Mouse (Mus musculus) hindbrain, embryonic 10.5 days (tissue): ENCODE measurements around the gene Olfr1410. TPM values are rescaled to one million over a fixed set of nuclear protein-coding genes. Genes with fewer than 3 reads are reported as not detected.

Experiments
- DNase-seq: peaks from one replicate; pipeline ENCODE4 v3.0.0-alpha.2; 2017; ENCODE audit warnings: low spot score
- H3K27ac ChIP-seq: fragments of 300-500 bp; sonication (generic); 2 replicates; pipeline ENCODE4 v1.5.1; 2016; ENCODE audit warnings: mild to moderate bottlenecking, moderate library complexity
- H3K27me3 ChIP-seq: fragments of 300-500 bp; sonication (generic); 2 replicates; pipeline ENCODE4 v1.6.1; 2016; ENCODE audit warnings: mild to moderate bottlenecking; ENCODE audit not compliant: poor library complexity, insufficient read depth, severe bottlenecking
- H3K36me3 ChIP-seq: fragments of 300-500 bp; sonication (generic); 2 replicates; pipeline ENCODE4 v1.6.1; 2016; ENCODE audit warnings: mild to moderate bottlenecking, moderate library complexity
- H3K4me1 ChIP-seq: fragments of 300-500 bp; sonication (generic); replicated peaks from 2 replicates; pipeline ENCODE4 v1.6.1; 2016; ENCODE audit warnings: mild to moderate bottlenecking
- H3K4me3 ChIP-seq: fragments of 300-500 bp; sonication (generic); 2 replicates; pipeline ENCODE4 v1.5.1; 2016; ENCODE audit warnings: mild to moderate bottlenecking, moderate library complexity
- H3K9me3 ChIP-seq: fragments of 300-500 bp; sonication (generic); 2 replicates; pipeline ENCODE4 v1.6.1; 2016; ENCODE audit warnings: mild to moderate bottlenecking, moderate library complexity
- WGBS: fragments of 180-500 bp; shearing (Covaris S2); methylation state at CpG from one replicate; pipeline ENCODE4 v1.1.7; 2016; 5-methylcytosine and 5-hydroxymethylcytosine counted together
- polyA plus RNA-seq: library from polyadenylated mRNA; unstranded; fragments of >200 nt; fragmentation: Nextera tagmentation; extraction: Ambion mirVana; gene quantifications from 2 replicates; pipeline ENCODE4 v1.2.1, GENCODE M21; 2016

Olfr1410 gene
- polyA plus RNA-seq, result not detected in 2 replicates

DNA sequence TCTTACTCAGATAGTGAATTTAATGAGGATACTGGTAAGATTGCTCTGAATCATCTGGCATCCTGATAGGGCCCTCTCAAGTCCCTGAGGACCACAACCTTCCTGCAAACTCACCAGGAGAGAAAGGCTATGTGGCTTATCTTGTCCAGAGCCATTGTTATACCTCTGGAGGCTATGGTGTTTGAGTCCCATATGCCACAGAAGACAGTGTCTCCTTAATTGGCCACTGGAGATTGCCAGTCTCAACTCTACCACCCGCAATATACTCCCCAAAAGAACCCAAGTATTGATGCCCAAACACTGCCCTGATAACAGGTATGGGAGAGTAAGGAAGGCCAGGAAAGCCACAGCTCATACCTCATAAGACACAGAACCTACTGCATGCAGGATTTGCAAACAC is at the start of gene Olfr1410:
TSS of gene Olfr1410 (plus strand) at position 301 of the 400 bp plus-strand sequence.
- 86% methylated on average over 1 of the region's 1 CpGs for WGBS
- H3K9me3 ChIP-seq, result no peaks in the 10 kb centered on the region
- H3K27me3 ChIP-seq, result no peaks in the 10 kb centered on the region
- H3K27ac ChIP-seq, result no peak within 1 kb of the TSS
- H3K4me3 ChIP-seq, result no peak within 1 kb of the TSS
- no peaks in the 10 kb centered on the region for H3K4me1 ChIP-seq
- DNase-seq, result no peak
- H3K36me3 ChIP-seq, result no peaks in the 10 kb centered on the region

DNA sequence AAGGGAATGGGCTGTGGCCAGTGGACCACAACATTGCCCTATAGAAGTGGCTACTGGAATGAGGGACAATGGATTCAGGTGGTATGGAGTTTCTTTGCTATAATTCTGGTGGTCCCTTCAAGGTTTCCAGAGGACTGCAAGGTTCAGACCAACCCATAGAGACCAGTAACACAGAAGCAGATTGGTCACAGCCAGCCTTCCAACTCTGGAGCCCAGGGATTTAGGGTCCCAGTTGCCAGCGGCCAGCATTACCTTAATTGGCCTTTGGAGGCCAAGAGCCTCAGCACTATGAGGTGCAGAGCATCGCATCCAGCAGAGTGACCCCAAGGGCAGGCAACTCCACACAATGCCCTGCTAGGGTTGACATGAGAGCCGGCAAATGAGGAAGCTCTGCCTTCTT is 34.6 kb upstream of the Olfr1410 start, which contains the start of gene Olfr1413:
TSS of gene Olfr1413 (plus strand) at position 301 of the 400 bp plus-strand sequence.
- no peak for DNase-seq
- no peak within 1 kb of the TSS for H3K4me3 ChIP-seq
- no peaks in the 10 kb centered on the region for H3K27me3 ChIP-seq
- 93% methylated on average over 3 of the region's 3 CpGs for WGBS
- no peaks in the 10 kb centered on the region for H3K36me3 ChIP-seq
- H3K9me3 ChIP-seq, result no peaks in the 10 kb centered on the region
- H3K27ac ChIP-seq, result no peak within 1 kb of the TSS
- no peaks in the 10 kb centered on the region for H3K4me1 ChIP-seq

DNA sequence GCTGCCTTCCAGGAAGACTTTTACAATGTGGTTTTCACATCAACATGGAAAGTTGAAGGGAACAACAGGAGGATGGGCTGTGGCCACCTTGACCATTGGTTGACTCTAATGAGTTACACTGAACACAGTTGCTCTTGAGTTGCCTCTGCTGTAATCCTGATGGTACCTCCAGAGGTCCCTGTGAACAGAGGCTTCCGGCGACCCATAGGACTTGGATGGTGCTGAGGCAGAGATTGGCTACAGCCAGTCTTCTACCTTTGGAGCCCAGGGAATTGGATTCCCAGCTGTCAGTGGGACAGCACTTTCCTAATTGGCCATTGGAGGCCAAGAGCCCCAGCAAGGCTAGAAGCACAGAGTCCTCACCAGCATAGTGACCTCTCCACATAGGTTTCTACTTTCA is 20.1 kb upstream of the Olfr1410 start, which contains the start of gene Olfr1412:
TSS of gene Olfr1412 (plus strand) at position 301 of the 400 bp plus-strand sequence.
- H3K9me3 ChIP-seq, result no peaks in the 10 kb centered on the region
- H3K27me3 ChIP-seq, result no peaks in the 10 kb centered on the region
- H3K4me3 ChIP-seq, result no peak within 1 kb of the TSS
- no peak for DNase-seq
- 83% methylated on average over 2 of the region's 2 CpGs for WGBS
- H3K36me3 ChIP-seq, result no peaks in the 10 kb centered on the region
- H3K27ac ChIP-seq, result no peak within 1 kb of the TSS
- no peaks in the 10 kb centered on the region for H3K4me1 ChIP-seq

DNA sequence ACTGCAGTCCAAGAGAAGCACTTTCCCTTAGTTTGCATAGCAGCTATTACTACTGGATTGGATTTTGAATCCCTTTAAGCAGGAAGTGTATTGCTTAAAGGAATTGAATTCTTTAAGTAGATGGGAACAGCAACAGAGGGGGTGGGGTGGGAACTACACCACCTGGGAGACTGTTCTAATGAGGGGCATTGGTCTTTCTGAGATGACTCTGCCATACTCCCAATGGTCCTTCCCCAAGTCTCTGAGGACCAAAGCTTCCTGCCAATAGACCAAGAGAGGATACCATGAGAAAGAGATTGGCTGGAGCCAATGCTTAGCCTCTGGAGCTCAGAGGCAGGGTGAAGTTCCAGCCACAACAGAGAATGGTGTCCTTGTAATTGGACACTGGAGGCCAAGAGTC is 11.5 kb upstream of the Olfr1410 start, which contains the start of gene Olfr1411:
TSS of gene Olfr1411 (plus strand) at position 301 of the 400 bp plus-strand sequence.
- Histone ChIP-seq H3K4me1 (no peaks in the 10 kb centered on the region), H3K9me3 (no peaks in the 10 kb centered on the region), H3K27ac (no peak within 1 kb of the TSS)

DNA sequence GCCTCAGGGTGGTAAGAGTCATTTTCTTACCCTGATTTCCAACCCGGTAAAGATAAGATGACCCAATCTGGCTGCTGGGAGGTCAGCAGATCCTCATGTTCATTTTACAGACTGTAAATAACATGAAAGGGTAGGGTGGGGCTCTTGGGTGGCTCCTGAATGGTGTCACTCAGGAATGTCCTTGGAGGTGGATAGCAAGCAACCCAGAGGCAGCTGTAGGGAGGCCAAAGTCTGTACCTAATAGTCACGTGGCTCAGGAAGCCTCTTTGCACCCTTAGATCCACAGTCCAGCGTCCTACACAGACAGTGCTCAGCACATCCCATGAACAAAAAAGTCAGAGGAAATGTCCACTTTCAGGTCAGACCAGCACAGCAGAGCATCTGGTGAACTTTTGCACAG is 9.6 kb upstream of the Olfr1410 start:
- Histone ChIP-seq H3K36me3 (no peaks in the 10 kb centered on the region), H3K4me3 (no peak overlapping the region), H3K9me3 (no peaks in the 10 kb centered on the region), H3K27ac (no peak overlapping the region), H3K4me1 (no peaks in the 10 kb centered on the region), H3K27me3 (no peaks in the 10 kb centered on the region)
- no peak for DNase-seq
- 86% methylated on average over 3 of the region's 3 CpGs for WGBS

More for the DNA sequence above, 11.5 kb upstream of the Olfr1410 start, which contains the start of gene Olfr1411:
- Histone ChIP-seq H3K27me3 (no peaks in the 10 kb centered on the region), H3K4me3 (no peak within 1 kb of the TSS), H3K36me3 (no peaks in the 10 kb centered on the region)
- no peak for DNase-seq

DNA sequence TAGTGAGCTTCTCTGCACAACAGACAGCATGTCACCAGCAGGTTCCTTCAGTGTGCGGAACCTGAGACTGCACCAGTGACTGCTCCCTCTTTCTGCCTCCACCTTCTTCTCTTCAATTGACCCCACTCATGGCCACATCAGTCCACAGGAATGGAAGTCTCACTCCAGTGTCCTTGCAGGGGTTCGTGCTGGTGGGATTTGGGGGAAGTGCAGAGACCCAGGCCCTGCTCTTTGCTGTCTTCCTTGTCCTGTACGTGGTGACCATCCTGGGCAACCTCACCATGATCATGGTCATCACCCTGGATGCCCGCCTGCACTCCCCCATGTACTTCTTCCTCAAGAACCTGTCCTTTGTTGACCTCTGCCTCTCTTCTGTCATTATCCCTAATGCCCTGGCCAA is 2.1 kb downstream of the Olfr1410 start:
- Histone ChIP-seq H3K4me3 (no peak overlapping the region), H3K36me3 (no peaks in the 10 kb centered on the region), H3K27me3 (peaks cover 10% of the 10 kb centered on the region; the same call in 1 of the 2 replicates), H3K4me1 (no peaks in the 10 kb centered on the region), H3K9me3 (no peaks in the 10 kb centered on the region), H3K27ac (no peak overlapping the region)
- 74% methylated on average over 4 of the region's 4 CpGs for WGBS
- no peak for DNase-seq

DNA sequence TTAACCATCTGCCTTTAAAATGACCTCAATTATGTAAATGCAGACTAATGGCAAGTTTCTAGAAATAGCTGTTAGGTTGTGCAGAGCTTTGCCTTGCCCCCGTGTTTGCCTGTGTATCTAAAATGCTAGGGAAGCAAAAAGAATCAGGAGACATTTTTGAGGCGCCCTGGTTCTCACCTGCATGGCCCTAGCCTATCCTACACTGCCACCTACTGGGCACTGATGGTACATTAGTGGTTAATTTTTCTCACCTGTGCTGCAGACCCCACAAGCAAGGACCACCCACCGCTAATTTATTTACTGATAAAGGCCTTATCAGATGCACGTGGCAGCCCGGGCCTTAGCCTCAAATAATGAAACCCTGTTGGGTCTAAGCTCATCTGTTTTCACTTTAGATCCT is 5.4 kb downstream of the Olfr1410 start:
- WGBS, result 10% methylated on average over 5 of the region's 5 CpGs
- H3K9me3 ChIP-seq, result no peaks in the 10 kb centered on the region
- H3K4me1 ChIP-seq, result no peaks in the 10 kb centered on the region
- H3K27ac ChIP-seq, result no peak overlapping the region
- H3K36me3 ChIP-seq, result no peaks in the 10 kb centered on the region
- no peak overlapping the region for H3K4me3 ChIP-seq
- H3K27me3 ChIP-seq, result peaks cover 10% of the 10 kb centered on the region; the same call in 1 of the 2 replicates
- DNase-seq, result peak; percentile 47

DNA sequence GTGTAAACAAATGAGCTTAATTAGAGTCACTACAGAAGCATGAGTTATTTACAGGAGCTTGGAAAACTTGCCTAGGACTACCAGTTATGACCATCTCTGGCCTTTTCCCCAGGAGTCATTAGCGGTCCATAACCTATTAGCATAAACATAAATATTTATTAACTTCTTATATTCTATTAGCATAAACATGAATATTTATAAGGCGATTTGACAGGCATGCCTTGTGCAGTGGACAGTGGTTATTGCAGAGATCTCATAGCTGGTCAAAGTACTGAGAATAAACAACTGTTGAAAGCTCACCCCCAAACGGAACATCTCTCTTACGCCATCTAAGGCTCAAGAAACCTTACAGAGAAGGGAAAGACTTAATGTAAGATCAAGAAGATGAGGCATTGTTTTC is 7.6 kb downstream of the Olfr1410 start:
- DNase-seq, result no peak
- no peaks in the 10 kb centered on the region for H3K36me3 ChIP-seq

DNA sequence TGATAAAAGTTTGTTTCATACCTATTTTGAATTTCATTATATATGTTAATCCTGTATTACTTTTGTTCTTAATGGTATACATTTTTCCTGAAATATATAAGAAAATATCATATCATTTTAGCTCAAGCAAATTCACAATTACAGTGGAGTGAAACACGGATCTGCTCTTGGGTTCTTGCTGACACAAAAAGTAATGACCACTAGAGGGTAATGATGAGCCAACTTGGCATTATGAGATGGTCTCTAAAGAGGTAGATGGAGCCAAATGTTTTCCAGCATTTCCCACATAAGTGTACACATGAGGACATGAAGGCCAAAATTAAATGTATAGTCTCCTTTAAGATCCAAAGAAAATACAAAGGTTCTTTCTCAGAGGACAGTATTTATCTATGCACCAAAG is 8.9 kb downstream of the Olfr1410 start:
- WGBS, result 7% methylated on average over 1 of the region's 1 CpGs
- no peaks in the 10 kb centered on the region for H3K36me3 ChIP-seq
- H3K4me1 ChIP-seq, result no peaks in the 10 kb centered on the region
- DNase-seq, result no peak
- peaks cover 10% of the 10 kb centered on the region; the same call in 1 of the 2 replicates for H3K27me3 ChIP-seq
- H3K4me3 ChIP-seq, result no peak overlapping the region
- no peak overlapping the region for H3K27ac ChIP-seq
- H3K9me3 ChIP-seq, result no peaks in the 10 kb centered on the region

More for the DNA sequence above, 7.6 kb downstream of the Olfr1410 start:
- Histone ChIP-seq H3K4me1 (no peaks in the 10 kb centered on the region), H3K27ac (no peak overlapping the region), H3K9me3 (no peaks in the 10 kb centered on the region), H3K4me3 (no peak overlapping the region), H3K27me3 (peaks cover 10% of the 10 kb centered on the region; the same call in 1 of the 2 replicates)
- 52% methylated on average over 4 of the region's 4 CpGs for WGBS

DNA sequence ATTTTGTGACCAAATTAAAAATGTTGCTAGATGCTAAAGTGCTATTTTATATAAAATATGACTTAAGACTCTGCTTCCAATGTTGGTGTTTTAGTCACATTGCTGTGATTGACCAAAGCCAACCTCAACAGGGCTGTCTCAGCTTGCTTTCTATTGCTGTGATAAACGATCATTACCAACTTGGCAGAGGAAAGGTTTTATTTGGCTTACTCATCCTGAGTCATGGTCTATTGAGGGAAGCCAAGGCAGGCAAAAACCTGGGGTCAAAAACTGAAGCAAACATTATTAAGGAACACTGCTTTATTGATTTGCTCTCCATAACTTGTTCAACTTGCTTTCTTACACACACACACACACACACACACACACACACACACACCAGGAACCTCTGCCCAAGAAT is 10.5 kb downstream of the Olfr1410 start:
- WGBS, result 84% methylated on average over 1 of the region's 1 CpGs
- Histone ChIP-seq H3K36me3 (no peaks in the 10 kb centered on the region), H3K27me3 (peaks cover 10% of the 10 kb centered on the region; the same call in 1 of the 2 replicates), H3K27ac (no peak overlapping the region), H3K9me3 (no peaks in the 10 kb centered on the region), H3K4me3 (no peak overlapping the region), H3K4me1 (no peaks in the 10 kb centered on the region)
- no peak for DNase-seq

DNA sequence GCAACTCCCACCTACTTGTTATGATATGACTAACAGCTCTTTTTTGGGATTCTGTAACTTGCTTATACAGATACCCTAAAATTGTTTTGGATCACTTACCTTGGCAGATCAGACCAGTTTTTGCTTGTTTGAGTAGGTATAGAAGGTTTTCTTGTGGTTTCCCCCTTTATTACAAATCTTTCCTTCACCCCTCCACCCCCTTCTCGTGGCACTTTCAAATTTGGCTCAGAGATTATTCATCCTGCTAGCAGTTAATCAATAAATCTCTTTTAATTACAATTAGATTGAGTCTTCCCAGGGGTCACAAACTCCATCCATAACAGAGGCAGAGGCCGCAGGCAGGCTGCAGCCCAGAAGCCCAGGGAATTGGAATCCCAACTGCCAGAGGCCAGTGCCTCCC is 11.9 kb downstream of the Olfr1410 start, which contains the start of gene Olfr12:
TSS of gene Olfr12 (plus strand) at position 301 of the 400 bp plus-strand sequence.
- Histone ChIP-seq H3K36me3 (no peaks in the 10 kb centered on the region), H3K4me1 (no peaks in the 10 kb centered on the region), H3K9me3 (no peaks in the 10 kb centered on the region), H3K27me3 (peaks cover under 1% of the 10 kb centered on the region; the same call in 1 of the 2 replicates), H3K27ac (no peak within 1 kb of the TSS), H3K4me3 (no peak within 1 kb of the TSS)
- DNase-seq, result no peak
- WGBS, result 65% methylated on average over 2 of the region's 2 CpGs

DNA sequence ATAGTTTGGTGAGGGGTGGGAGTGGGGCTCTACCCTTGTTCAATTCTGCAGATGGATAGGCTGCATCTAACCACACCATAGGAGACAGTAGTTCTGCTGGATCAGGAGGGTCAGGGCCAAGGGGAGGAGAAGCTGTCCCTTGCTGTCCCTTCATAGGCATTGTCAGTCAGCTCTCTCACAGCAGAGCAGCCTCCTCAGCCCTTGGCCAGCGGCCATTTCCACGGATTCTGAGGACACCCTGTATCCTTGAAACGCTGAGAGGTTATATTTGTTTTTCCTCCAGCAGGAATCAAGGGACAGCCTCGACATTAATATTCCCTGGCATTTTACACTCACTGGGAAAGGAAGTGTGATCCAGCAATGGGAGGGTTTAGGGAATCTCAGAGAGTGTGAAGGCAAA is 12.8 kb downstream of the Olfr1410 start:
- WGBS, result 75% methylated on average over 4 of the region's 4 CpGs
- Histone ChIP-seq H3K27me3 (no peaks in the 10 kb centered on the region; the same call in 1 of the 2 replicates), H3K36me3 (no peaks in the 10 kb centered on the region), H3K9me3 (no peaks in the 10 kb centered on the region), H3K4me3 (no peak overlapping the region), H3K4me1 (no peaks in the 10 kb centered on the region), H3K27ac (no peak overlapping the region)
- DNase-seq, result no peak

DNA sequence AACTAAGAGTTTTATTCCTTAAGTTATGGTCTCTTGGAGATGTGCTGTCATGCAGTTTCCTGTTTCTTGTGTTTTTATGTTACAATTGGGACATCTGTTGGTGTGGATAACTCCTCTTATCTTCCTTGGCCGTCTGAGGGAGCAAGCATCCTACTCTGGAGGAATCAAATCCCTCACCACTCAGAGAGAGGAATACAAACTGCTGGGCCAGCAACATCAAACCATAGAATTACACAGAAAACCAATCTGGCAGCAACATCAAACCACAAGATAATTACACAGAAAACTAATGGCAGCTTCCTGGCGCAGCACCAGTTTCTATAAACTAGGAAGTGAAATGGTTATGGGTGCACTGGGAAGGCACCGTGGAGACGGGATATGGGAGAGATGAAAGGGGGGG is 22.6 kb downstream of the Olfr1410 start:
- 81% methylated on average over 4 of the region's 4 CpGs for WGBS
- no peak for DNase-seq
- H3K9me3 ChIP-seq, result no peaks in the 10 kb centered on the region
- no peaks in the 10 kb centered on the region for H3K36me3 ChIP-seq
- no peak overlapping the region for H3K4me3 ChIP-seq
- no peak overlapping the region for H3K27ac ChIP-seq
- no peaks in the 10 kb centered on the region for H3K4me1 ChIP-seq
- no peaks in the 10 kb centered on the region for H3K27me3 ChIP-seq

DNA sequence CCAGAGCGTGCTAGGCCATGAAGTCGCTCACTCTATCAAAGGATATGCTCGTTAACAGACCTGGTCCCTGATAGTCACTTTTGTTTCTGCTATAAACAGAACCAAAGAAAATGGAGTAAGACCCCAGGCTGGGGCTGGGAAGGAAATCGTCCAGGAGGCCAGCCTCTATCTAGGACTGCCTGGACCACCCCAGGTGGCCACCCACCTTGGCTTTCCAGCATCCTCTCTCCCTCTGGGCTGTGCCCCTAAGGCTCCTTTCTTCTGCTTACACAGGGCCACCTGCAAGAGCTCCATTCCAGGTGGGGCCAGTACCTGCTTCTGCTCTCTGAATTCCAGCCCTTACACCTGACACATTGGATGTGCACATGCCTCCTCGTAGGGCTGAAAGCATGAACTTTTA is 26.6 kb downstream of the Olfr1410 start:
- DNase-seq, result no peak
- H3K27me3 ChIP-seq, result no peaks in the 10 kb centered on the region
- H3K4me1 ChIP-seq, result peaks cover 10% of the 10 kb centered on the region
- 83% methylated on average over 5 of the region's 5 CpGs for WGBS
- H3K9me3 ChIP-seq, result no peaks in the 10 kb centered on the region
- peaks cover 19% of the 10 kb centered on the region for H3K36me3 ChIP-seq
- H3K27ac ChIP-seq, result no peak overlapping the region
- no peak overlapping the region for H3K4me3 ChIP-seq
